24 mouse cellular contexts compared by ENCODE assay signal in genomic region chr11:99151333-99151930, GRCm38 (mm10). TPM values are rescaled to one million over a fixed set of nuclear protein-coding genes. Genes with fewer than 3 reads are reported as not detected.
DNase-seq lines count a peak whose midpoint lies in the region; ATAC-seq lines count a peak whose summit lies in the region.
"Had no signal": no experiment of that assay in that cellular context is flagged by ENCODE, and none has a peak within 500 bp of the region (broad histone marks: within the 10 kb centered on the region; RNA-seq: fewer than 3 reads in every experiment).

No protein-coding gene starts in this region.

- H3K27ac ChIP-seq in midbrain, embryonic 10.5 days (replicated peaks) = 0 out of 2 replicates have a peak overlapping the region, but pooled peaks have one; percentile 13
- H3K27ac ChIP-seq in midbrain, embryonic 16.5 days (ENCODE audit: low read length) = no peak overlapping the region
- H3K27ac ChIP-seq: embryonic facial prominence, embryonic 15.5 days; heart, adult 2 months; heart, embryonic 15.5 days; hindbrain, embryonic 13.5 days; hindbrain, postnatal 0 days had no signal

- H3K36me3 ChIP-seq in midbrain, embryonic 10.5 days = no peaks in the 10 kb centered on the region
- H3K36me3 ChIP-seq in midbrain, embryonic 16.5 days (ENCODE audit: control insufficient read depth, insufficient read depth, low read length) = no peaks in the 10 kb centered on the region
- H3K36me3 ChIP-seq: embryonic facial prominence, embryonic 15.5 days; G1E; heart, embryonic 15.5 days; hindbrain, embryonic 13.5 days had no signal

- H3K4me1 ChIP-seq in midbrain, embryonic 10.5 days = peaks cover 36% of the 10 kb centered on the region
- H3K4me1 ChIP-seq in midbrain, embryonic 16.5 days (ENCODE audit: control insufficient read depth, insufficient read depth, low read length) = peaks cover 12% of the 10 kb centered on the region

- peaks cover 7% of the 10 kb centered on the region; the same call in 1 of the 2 replicates for H3K27me3 ChIP-seq in midbrain, embryonic 10.5 days (ENCODE audit: low read depth, poor library complexity, severe bottlenecking)
- H3K27me3 ChIP-seq in midbrain, embryonic 16.5 days (ENCODE audit: control insufficient read depth, insufficient read depth, low read depth, low read length) = peaks cover 3% of the 10 kb centered on the region; the same call in 1 of the 2 replicates
- H3K27me3 ChIP-seq: embryonic facial prominence, embryonic 15.5 days had no signal

- no peak for ATAC-seq in midbrain, embryonic 16.5 days
- ATAC-seq in megakaryocyte-erythroid progenitor cell, adult 5-6 weeks (replicated peaks; ENCODE audit: low FRiP score, low TSS enrichment, poor library complexity, severe bottlenecking) = no peak
- ATAC-seq: forebrain, embryonic 16.5 days; hindbrain, postnatal 0 days; Patski had no signal

- no peak overlapping the region for H3K9ac ChIP-seq in midbrain, embryonic 16.5 days (ENCODE audit: low read depth, low read length)
- H3K9ac ChIP-seq: embryonic facial prominence, embryonic 15.5 days; heart, embryonic 15.5 days; hindbrain, embryonic 13.5 days had no signal

- H3K4me2 ChIP-seq in midbrain, embryonic 16.5 days (ENCODE audit: low read length) = no peak overlapping the region
- H3K4me2 ChIP-seq: embryonic facial prominence, embryonic 15.5 days; heart, embryonic 11.5 days; heart, embryonic 15.5 days; hindbrain, embryonic 13.5 days had no signal

- H3K9me3 ChIP-seq in midbrain, embryonic 10.5 days (replicated peaks) = no peaks in the 10 kb centered on the region
- H3K9me3 ChIP-seq in midbrain, embryonic 16.5 days (replicated peaks; ENCODE audit: control insufficient read depth, low read length, poor library complexity, severe bottlenecking) = no peaks in the 10 kb centered on the region
- H3K9me3 ChIP-seq: embryonic facial prominence, embryonic 15.5 days; G1E; heart, embryonic 15.5 days; hindbrain, embryonic 13.5 days had no signal

- no peak overlapping the region for H3K4me3 ChIP-seq in midbrain, embryonic 10.5 days
- H3K4me3 ChIP-seq in midbrain, embryonic 16.5 days (ENCODE audit: low read depth, low read length) = no peak overlapping the region
- H3K4me3 ChIP-seq: embryonic facial prominence, embryonic 15.5 days; erythroblast, embryonic 14.5 days; heart, adult 2 months; heart, embryonic 15.5 days; hindbrain, embryonic 13.5 days had no signal

- WGBS in midbrain, embryonic 10.5 days = 73% methylated on average over 11 of the region's 11 CpGs
- WGBS in midbrain, embryonic 16.5 days = 77% methylated on average over 11 of the region's 11 CpGs

- no peak for DNase-seq in midbrain, embryonic 10.5 days (ENCODE audit: low spot score)
- DNase-seq in CD4-positive helper T cell, adult 2 months (ENCODE audit: low read depth, low spot score) = peak; percentile 37
- peak; percentile 54 to 55 for DNase-seq in CD8-positive naive resting alpha-beta T cell, adult 2 months (ENCODE audit: low read depth in 2 of 2, low spot score in 2 of 2)
- DNase-seq in induced T-regulatory cell, adult 2 months (ENCODE audit: low read depth) = peak; percentile 57
- DNase-seq in urinary bladder, postnatal 36 days (ENCODE audit: low spot score in 2 of 2) = no peak
- DNase-seq in left cerebral cortex, adult 11 months (ENCODE audit: low spot score) = no peak
- DNase-seq: adrenal gland, adult 8-10 months; adrenal gland, postnatal 36 days; cerebellum, adult 2 months; cerebellum, postnatal 10 days; gastrocnemius, postnatal 10 days; heart, adult 2 months; heart, postnatal 14 days had no signal

RNA-seq across cellular contexts. Expression of gene Ccr7, which starts 3.4 kb away (rescaled TPM):
- polyA plus RNA-seq in midbrain, embryonic 10.5 days (2016; fragmentation: Nextera tagmentation; extraction: Ambion mirVana) = 0.14 TPM in 1 of 2 replicates, not detected in the other
- polyA plus RNA-seq in midbrain, embryonic 16.5 days (2015; fragmentation: Nextera tagmentation; extraction: Ambion mirVana) = 0.15 TPM in 1 of 2 replicates, not detected in the other
- 0.47 TPM in 1 of 2 replicates, not detected in the other for total RNA-seq in megakaryocyte-erythroid progenitor cell, adult 5-6 weeks (2014; fragmentation: Nextera tagmentation)
- total RNA-seq in megakaryocyte-erythroid progenitor cell, adult 5-6 weeks (2017) = not detected in 2 replicates
- total RNA-seq: hindbrain, postnatal 0 days had no signal
- polyA plus RNA-seq: erythroblast, embryonic 14.5 days; forebrain, embryonic 16.5 days; G1E; hindbrain, embryonic 13.5 days; hindbrain, postnatal 0 days had no signal

Comparison
In these comparisons a context has a peak if more than half of its experiments do, and no peak if none do; other contexts are left out.
1. DNase-seq: peak in CD4-positive helper T cell, adult 2 months (single experiment), CD8-positive naive resting alpha-beta T cell, adult 2 months (2 of 2) and induced T-regulatory cell, adult 2 months (single experiment); none in midbrain, embryonic 10.5 days (single experiment), urinary bladder, postnatal 36 days (0 of 2) and left cerebral cortex, adult 11 months (single experiment).